Mouse (Mus musculus): ENCODE results near the gene Ccdc120.

GRCm38 (mm10) chrX:7797327-7797726 is 46.6 kb upstream of the Ccdc120 start:
- TF ChIP-seq POLR2A (IDR thresholded peaks at IDR 0.05; ENCODE audit: borderline replicate concordance, low read depth, low read length) (no peak), CTCF (IDR thresholded peaks at IDR 0.05; ENCODE audit: low read depth, low read length) (no peak)

Data from bone marrow macrophage, adult 2 months (primary cell).